Mouse (Mus musculus): Measurements from ENCODE around the gene Nfu1.

DNA sequence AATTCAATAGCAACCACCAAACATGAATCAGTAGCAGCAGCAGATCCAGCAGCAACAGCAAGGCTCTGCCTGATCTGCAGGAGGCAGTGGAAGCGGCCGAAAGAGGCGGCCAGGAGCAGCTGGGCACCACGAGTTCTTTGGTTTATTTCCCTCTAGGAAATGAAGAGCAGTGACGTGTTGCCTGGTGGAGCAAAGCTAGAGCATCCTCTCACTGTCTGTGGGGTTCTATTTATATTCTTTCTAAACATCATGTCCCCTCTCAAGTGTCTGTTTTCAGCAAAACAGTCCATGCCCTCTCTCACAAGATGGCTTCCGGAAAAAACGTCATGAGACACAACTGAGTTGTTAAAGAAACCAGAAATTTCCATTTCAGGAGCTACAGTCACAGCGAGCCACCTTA lies 30.1 kb downstream of the Nfu1 start:
- no peak for TF ChIP-seq POLR2A (IDR thresholded peaks at IDR 0.05; ENCODE audit: insufficient read depth, low read length)
- TF ChIP-seq CTCF (IDR thresholded peaks at IDR 0.05; ENCODE audit: low read depth, low read length) = no peak
- no peak for TF ChIP-seq EP300 (IDR thresholded peaks at IDR 0.05; ENCODE audit: insufficient read depth, low read depth, low read length)
